Mouse (Mus musculus): ENCODE measurements at regions not wholly inside any gene's neighbourhood (a gene's known extent, or its start where the extent isn't known, plus 50 kb on each side); places are given as distances from the start of the nearest gene placed in this dataset.

GRCm38 (mm10) chr8:34284576-34284975, 173.0 kb upstream of the Gm10131 start:
- TF ChIP-seq CTCF (IDR thresholded peaks at IDR 0.05; ENCODE audit: control insufficient read depth, insufficient read depth, low read length) = no peak
- TF ChIP-seq POLR2A (IDR thresholded peaks at IDR 0.05; ENCODE audit: borderline replicate concordance, control insufficient read depth, low read depth, low read length) = no peak
